Mouse (Mus musculus) forebrain, embryonic 10.5 days (tissue): Measurements from ENCODE around the gene Ezh2. TPM values are rescaled to one million over a fixed set of nuclear protein-coding genes. Genes with fewer than 3 reads are reported as not detected.
"Not testable (repeated sequence)": the region's sequence is repeated elsewhere in the genome, so short reads cannot be mapped to it uniquely, and the experiment has no call there.

Experiments used
- DNase-seq: peaks from one replicate; pipeline ENCODE4 v3.0.0-alpha.2; 2017; ENCODE audit warnings: low spot score; ENCODE audit errors: extremely low spot score
- H3K27ac ChIP-seq: fragments of 300-500 bp; sonication (generic); 2 replicates; pipeline ENCODE4 v1.5.1; 2016; ENCODE audit warnings: mild to moderate bottlenecking
- H3K27me3 ChIP-seq: fragments of 300-500 bp; sonication (generic); 2 replicates; pipeline ENCODE4 v1.6.1; 2016; ENCODE audit warnings: mild to moderate bottlenecking; ENCODE audit not compliant: poor library complexity, severe bottlenecking
- H3K36me3 ChIP-seq: fragments of 300-500 bp; sonication (generic); replicated peaks from 2 replicates; pipeline ENCODE4 v1.6.1; 2016; ENCODE audit warnings: mild to moderate bottlenecking, moderate library complexity
- H3K4me1 ChIP-seq: fragments of 300-500 bp; sonication (generic); 2 replicates; pipeline ENCODE4 v1.6.1; 2016
- H3K4me3 ChIP-seq: fragments of 300-500 bp; sonication (generic); 2 replicates; pipeline ENCODE4 v1.5.1; 2016; ENCODE audit warnings: mild to moderate bottlenecking, moderate library complexity
- H3K9me3 ChIP-seq: fragments of 300-500 bp; sonication (generic); 2 replicates; pipeline ENCODE4 v1.6.1; 2016; ENCODE audit warnings: mild to moderate bottlenecking, moderate library complexity
- whole genome bisulfite sequencing: fragments of 180-500 bp; shearing (Covaris S2); methylation state at CpG from one replicate; pipeline ENCODE4 v1.1.7; 2016; 5-methylcytosine and 5-hydroxymethylcytosine counted together
- polyA plus RNA-seq: library from polyadenylated mRNA; unstranded; fragments of >200 nt; fragmentation: Nextera tagmentation; extraction: Ambion mirVana; gene quantifications from 2 replicates; pipeline ENCODE4 v1.2.1, GENCODE M21; 2016

Gene Ezh2
- 210 and 213 TPM in 2 replicates for polyA plus RNA-seq

GRCm38 (mm10) chr6:47594926-47595623, at the start of gene Ezh2:
Ezh2 (minus strand) TSS chr6:47595341.
- under 1% methylated on average over 69 of the region's 69 CpGs for WGBS
- Histone ChIP-seq H3K36me3 (no peaks in the 10 kb centered on the region), H3K4me1 (peaks cover 36% of the 10 kb centered on the region), H3K9me3 (no peaks in the 10 kb centered on the region), H3K4me3 (peak within 1 kb of the TSS; percentile 94), H3K27ac (peak within 1 kb of the TSS; percentile 100), H3K27me3 (no peaks in the 10 kb centered on the region)
- DNase-seq, result peak; percentile 98

DNA sequence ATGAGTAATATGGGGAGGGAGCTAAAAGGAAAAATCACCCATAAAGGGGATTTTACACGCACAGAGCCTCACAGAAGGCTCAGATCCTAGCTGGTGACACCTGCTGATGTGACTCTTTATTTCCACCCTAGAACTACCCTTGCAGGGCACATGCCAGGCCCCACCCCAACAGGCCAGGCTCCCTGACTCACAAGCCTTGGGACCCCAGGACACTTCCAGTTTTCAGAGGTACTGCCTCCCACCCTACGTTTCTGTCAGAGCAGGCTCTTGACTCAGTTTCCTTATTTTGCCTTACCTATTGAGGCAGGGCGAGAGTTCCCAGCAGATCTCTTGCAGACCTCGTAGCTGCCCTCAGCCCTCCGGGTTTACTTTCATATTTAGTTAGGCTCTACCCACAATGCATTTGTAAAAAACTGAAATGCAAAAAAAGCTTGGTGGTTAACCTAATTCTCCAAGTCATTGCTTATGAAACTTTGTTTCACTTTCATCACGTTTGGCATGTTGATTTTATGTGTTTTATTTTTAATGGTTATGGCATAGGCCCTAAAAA, 41.5 kb upstream of the Ezh2 start:
- DNase-seq, result no peak
- no peak overlapping the region for H3K27ac ChIP-seq
- H3K27me3 ChIP-seq, result no peaks in the 10 kb centered on the region
- no peaks in the 10 kb centered on the region for H3K36me3 ChIP-seq
- no peaks in the 10 kb centered on the region for H3K4me1 ChIP-seq
- no peak overlapping the region for H3K4me3 ChIP-seq
- no peaks in the 10 kb centered on the region for H3K9me3 ChIP-seq
- WGBS, result 75% methylated on average over 6 of the region's 6 CpGs

- Histone ChIP-seq H3K4me1 (no peaks in the 10 kb centered on the region), H3K36me3 (no peaks in the 10 kb centered on the region), H3K4me3 (no peak overlapping the region), H3K27ac (no peak overlapping the region), H3K27me3 (no peaks in the 10 kb centered on the region), H3K9me3 (no peaks in the 10 kb centered on the region)
- 76% methylated on average over 5 of the region's 5 CpGs for WGBS
- DNase-seq, result no peak
Observed at GRCm38 (mm10) chr6:47635995-47636526, 40.9 kb upstream of the Ezh2 start.

- Histone ChIP-seq H3K9me3 (no peaks in the 10 kb centered on the region), H3K36me3 (no peaks in the 10 kb centered on the region), H3K4me1 (no peaks in the 10 kb centered on the region), H3K4me3 (no peak overlapping the region), H3K27me3 (no peaks in the 10 kb centered on the region), H3K27ac (no peak overlapping the region)
- no peak for DNase-seq
- 79% methylated on average over 7 of the region's 7 CpGs for WGBS
Observed at GRCm38 (mm10) chr6:47635207-47635994, 40.3 kb upstream of the Ezh2 start.

DNA sequence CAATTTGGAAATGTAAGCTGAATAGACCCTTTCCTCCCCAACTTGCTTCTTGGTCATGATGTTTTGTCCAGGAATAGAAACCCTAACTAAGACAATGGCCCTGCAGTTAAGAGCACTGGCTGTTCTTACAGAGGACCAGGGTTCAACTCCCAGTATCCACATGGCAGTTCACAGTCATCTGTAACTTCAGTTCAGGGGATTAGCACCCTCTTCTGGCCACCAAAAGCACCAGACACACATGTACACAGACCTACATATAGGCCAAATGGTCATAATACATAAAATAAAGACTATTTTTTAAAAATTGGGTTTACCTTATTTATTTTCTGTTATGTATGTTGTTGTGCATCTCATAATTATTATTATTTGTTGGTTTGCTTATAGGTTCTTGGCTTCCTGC, 38.3 kb upstream of the Ezh2 start:
- H3K27ac ChIP-seq, result no peak overlapping the region
- no peaks in the 10 kb centered on the region for H3K27me3 ChIP-seq
- H3K4me1 ChIP-seq, result no peaks in the 10 kb centered on the region
- DNase-seq, result no peak
- H3K9me3 ChIP-seq, result no peaks in the 10 kb centered on the region
- no peak overlapping the region for H3K4me3 ChIP-seq
- H3K36me3 ChIP-seq, result no peaks in the 10 kb centered on the region

DNA sequence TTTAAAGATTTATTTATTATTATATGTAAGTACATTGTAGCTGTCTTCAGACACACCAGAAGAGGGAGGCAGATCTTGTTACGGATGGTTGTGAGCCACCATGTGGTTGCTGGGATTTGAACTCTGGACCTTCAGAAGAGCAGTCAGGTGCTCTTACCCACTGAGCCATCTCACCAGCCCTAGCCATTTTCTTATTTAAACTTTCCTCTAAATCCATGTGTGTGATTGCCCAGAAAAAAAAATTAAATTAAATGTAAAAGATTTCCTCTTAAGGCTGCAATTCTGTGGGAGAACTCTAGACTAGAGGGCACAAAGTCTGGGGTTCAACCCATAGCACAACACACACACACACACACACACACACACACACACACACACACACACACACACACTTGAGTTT, 34.9 kb upstream of the Ezh2 start:
- not testable (repeated sequence) for H3K36me3 ChIP-seq, DNase-seq, H3K27ac ChIP-seq, H3K9me3 ChIP-seq, H3K4me1 ChIP-seq, H3K27me3 ChIP-seq, H3K4me3 ChIP-seq
- WGBS, result 76% methylated on average over 1 of the region's 1 CpGs

- Histone ChIP-seq H3K36me3 (no peaks in the 10 kb centered on the region), H3K4me1 (no peaks in the 10 kb centered on the region), H3K4me3 (no peak overlapping the region), H3K27ac (no peak overlapping the region), H3K27me3 (no peaks in the 10 kb centered on the region), H3K9me3 (no peaks in the 10 kb centered on the region)
- 73% methylated on average over 3 of the region's 3 CpGs for WGBS
- no peak for DNase-seq
Observed at GRCm38 (mm10) chr6:47627978-47628377, 32.8 kb upstream of the Ezh2 start.

DNA sequence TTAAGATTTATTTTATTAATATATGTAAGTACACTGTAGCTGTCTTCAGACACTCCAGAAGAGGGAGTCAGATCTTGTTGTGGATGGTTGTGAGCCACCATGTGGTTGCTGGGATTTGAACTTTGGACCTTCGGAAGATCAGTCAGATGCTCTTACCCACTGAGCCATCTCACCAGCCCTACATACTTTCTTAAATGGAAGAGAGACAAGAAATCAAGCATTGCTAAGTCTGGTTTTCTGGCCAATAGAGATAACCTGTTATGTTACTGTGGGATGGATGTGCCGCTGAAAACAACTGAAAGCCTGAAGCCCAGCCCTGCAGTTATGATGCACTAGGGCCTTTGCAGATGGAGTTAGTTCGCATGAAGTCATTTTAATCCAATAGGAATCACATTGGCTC, 31.8 kb upstream of the Ezh2 start:
- not testable (repeated sequence) for H3K27ac ChIP-seq, H3K9me3 ChIP-seq, H3K27me3 ChIP-seq, DNase-seq, H3K36me3 ChIP-seq, H3K4me1 ChIP-seq, H3K4me3 ChIP-seq
- 87% methylated on average over 3 of the region's 3 CpGs for WGBS

DNA sequence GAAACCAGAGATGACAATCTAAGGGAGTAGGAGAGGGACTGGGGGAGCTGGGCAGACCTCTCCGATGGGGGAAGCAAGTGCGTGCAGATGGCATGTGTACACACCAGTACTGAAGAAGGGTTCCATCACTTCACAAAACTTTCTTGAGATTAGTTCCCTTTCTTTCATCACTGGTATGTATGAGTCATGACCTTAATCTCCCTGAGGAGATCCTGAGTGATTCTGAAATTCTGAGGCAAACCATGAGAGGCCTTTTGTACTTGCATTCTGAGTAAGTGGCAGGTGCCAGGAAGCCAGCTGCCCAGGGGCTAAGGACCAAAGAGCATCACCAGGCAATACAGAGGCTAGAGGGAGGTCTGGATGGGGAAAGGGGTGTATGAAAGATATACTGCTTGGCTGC, 25.9 kb upstream of the Ezh2 start:
- Histone ChIP-seq H3K36me3 (no peaks in the 10 kb centered on the region), H3K27ac (no peak overlapping the region), H3K4me1 (no peaks in the 10 kb centered on the region), H3K27me3 (no peaks in the 10 kb centered on the region), H3K4me3 (no peak overlapping the region), H3K9me3 (no peaks in the 10 kb centered on the region)
- WGBS, result 97% methylated on average over 2 of the region's 2 CpGs
- DNase-seq, result no peak

- not testable (repeated sequence) for H3K4me3 ChIP-seq, DNase-seq, H3K27me3 ChIP-seq, H3K27ac ChIP-seq, H3K4me1 ChIP-seq, H3K9me3 ChIP-seq, H3K36me3 ChIP-seq
- 64% methylated on average over 5 of the region's 5 CpGs for WGBS
Observed at GRCm38 (mm10) chr6:47608306-47608705, 13.2 kb upstream of the Ezh2 start.

GRCm38 (mm10) chr6:47601931-47602330, 6.8 kb upstream of the Ezh2 start:
- no peaks in the 10 kb centered on the region for H3K36me3 ChIP-seq
- no peaks in the 10 kb centered on the region for H3K27me3 ChIP-seq
- WGBS, result 91% methylated on average over 1 of the region's 1 CpGs

GRCm38 (mm10) chr6:47595696-47596095, 555 bp upstream of the Ezh2 start:
- Histone ChIP-seq H3K4me1 (peaks cover 33% of the 10 kb centered on the region), H3K27ac (peak overlapping the region; percentile 100), H3K4me3 (peak overlapping the region; percentile 94), H3K36me3 (no peaks in the 10 kb centered on the region), H3K27me3 (no peaks in the 10 kb centered on the region), H3K9me3 (no peaks in the 10 kb centered on the region)
- DNase-seq, result no peak
- WGBS, result 5% methylated on average over 6 of the region's 6 CpGs

More at GRCm38 (mm10) chr6:47601931-47602330, 6.8 kb upstream of the Ezh2 start:
- Histone ChIP-seq H3K9me3 (no peaks in the 10 kb centered on the region), H3K4me3 (no peak overlapping the region), H3K27ac (no peak overlapping the region), H3K4me1 (no peaks in the 10 kb centered on the region)
- no peak for DNase-seq
